Mouse (Mus musculus): Measurements from ENCODE around the gene Nod2. TPM values are rescaled to one million over a fixed set of nuclear protein-coding genes. Genes with fewer than 3 reads are reported as not detected.
A peak's percentile ranks its signal among the peaks of the same experiment; 100 is the strongest.

The Nod2 gene
- polyA plus RNA-seq, 1 experiment, result 1.4 TPM

GRCm38 (mm10) chr8:88677071-88677470 lies 30.0 kb downstream of the Nod2 start:
- H3K27ac ChIP-seq (ENCODE audit: insufficient read depth, low read depth, low read length), result no peak overlapping the region
- TF ChIP-seq POLR2A (IDR thresholded peaks at IDR 0.05; ENCODE audit: low read depth, low read length) (no peak), CTCF (conservative IDR thresholded peaks at IDR 0.05; ENCODE audit: insufficient read depth, insufficient read length, low read depth, low read length) (no peak)
- 76% methylated on average over 8 of the region's 8 CpGs for WGBS

GRCm38 (mm10) chr8:88680566-88680965 lies 33.5 kb downstream of the Nod2 start:
- Histone ChIP-seq H3K4me3 (ENCODE audit: insufficient read depth, low read depth, low read length) (no peak overlapping the region), H3K36me3 (ENCODE audit: control insufficient read depth, insufficient read depth, low read length) (no peaks in the 10 kb centered on the region), H3K4me1 (ENCODE audit: control insufficient read depth, insufficient read depth, low read length) (no peaks in the 10 kb centered on the region), H3K27me3 (replicated peaks; ENCODE audit: control insufficient read depth, insufficient read depth, low read length) (no peaks in the 10 kb centered on the region), H3K27ac (ENCODE audit: insufficient read depth, low read depth, low read length) (no peak overlapping the region)
- DNase-seq, result no peak
- no peak for TF ChIP-seq POLR2A (IDR thresholded peaks at IDR 0.05; ENCODE audit: low read depth, low read length)
- no peak for TF ChIP-seq CTCF (conservative IDR thresholded peaks at IDR 0.05; ENCODE audit: insufficient read depth, insufficient read length, low read depth, low read length)
- WGBS, result 88% methylated on average over 2 of the region's 2 CpGs

More at GRCm38 (mm10) chr8:88677071-88677470, 30.0 kb downstream of the Nod2 start:
- no peak for DNase-seq
- no peaks in the 10 kb centered on the region for H3K4me1 ChIP-seq (ENCODE audit: control insufficient read depth, insufficient read depth, low read length)
- no peak overlapping the region for H3K4me3 ChIP-seq (ENCODE audit: insufficient read depth, low read depth, low read length)
- no peaks in the 10 kb centered on the region for H3K27me3 ChIP-seq (replicated peaks; ENCODE audit: control insufficient read depth, insufficient read depth, low read length)
- no peaks in the 10 kb centered on the region for H3K36me3 ChIP-seq (ENCODE audit: control insufficient read depth, insufficient read depth, low read length)

DNA sequence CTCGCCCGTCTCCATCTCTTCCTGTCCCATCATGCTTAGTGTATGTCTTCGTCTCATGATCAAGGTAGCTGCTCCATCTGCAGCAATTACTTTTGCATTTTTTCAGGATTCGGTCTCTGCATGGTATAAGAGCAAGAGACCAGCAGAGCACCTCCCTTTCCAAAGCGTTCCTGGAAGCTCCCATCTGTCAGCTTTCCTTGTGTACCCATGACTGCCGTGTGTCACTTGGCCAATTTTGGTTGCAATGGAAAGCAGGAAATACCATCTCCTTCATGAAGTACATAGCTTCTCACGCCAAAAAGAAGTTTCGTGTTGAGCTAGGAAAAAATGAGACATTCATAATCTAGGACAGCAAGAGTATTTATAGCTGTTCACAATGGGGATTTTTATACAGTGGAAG lies 33.9 kb downstream of the Nod2 start:
- DNase-seq, result peak; percentile 24
- TF ChIP-seq POLR2A (IDR thresholded peaks at IDR 0.05; ENCODE audit: low read depth, low read length) (no peak), CTCF (conservative IDR thresholded peaks at IDR 0.05; ENCODE audit: insufficient read depth, insufficient read length, low read depth, low read length) (no peak)
- H3K27me3 ChIP-seq (replicated peaks; ENCODE audit: control insufficient read depth, insufficient read depth, low read length), result no peaks in the 10 kb centered on the region
- H3K27ac ChIP-seq (ENCODE audit: insufficient read depth, low read depth, low read length), result no peak overlapping the region
- no peaks in the 10 kb centered on the region for H3K4me1 ChIP-seq (ENCODE audit: control insufficient read depth, insufficient read depth, low read length)
- H3K36me3 ChIP-seq (ENCODE audit: control insufficient read depth, insufficient read depth, low read length), result no peaks in the 10 kb centered on the region
- H3K4me3 ChIP-seq (ENCODE audit: insufficient read depth, low read depth, low read length), result no peak overlapping the region
- whole genome bisulfite sequencing, result 81% methylated on average over 8 of the region's 8 CpGs

DNA sequence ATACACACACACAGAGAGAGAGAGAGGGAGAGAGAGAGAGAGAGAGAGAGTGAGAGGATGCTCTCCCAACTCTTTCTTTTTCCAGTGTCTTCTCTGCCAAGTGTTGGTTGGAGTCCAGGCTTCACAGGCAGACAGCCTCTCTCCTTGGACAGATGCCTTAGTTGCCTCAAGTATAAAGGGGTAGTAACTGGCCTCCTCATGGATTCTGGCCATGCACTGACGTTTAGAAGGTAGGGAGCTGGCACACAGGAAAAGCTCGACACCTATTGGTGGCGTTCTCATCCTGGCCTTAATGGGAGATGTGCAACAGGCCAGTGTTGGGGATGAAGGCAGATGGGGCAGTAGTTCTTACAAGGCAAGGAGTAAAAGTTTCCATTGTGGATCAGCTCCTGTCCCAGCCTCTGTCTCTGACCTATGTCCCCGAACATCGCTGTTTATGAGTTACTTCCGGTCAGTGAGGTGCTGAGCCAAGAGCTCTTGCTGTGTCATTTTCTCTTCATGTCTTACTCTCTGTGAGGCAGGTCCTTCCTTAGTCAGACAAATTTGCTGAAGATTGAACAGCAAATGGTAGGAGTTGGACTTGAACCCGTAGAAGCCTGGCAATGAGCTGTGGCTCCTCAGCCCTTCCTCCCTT lies 36.7 kb downstream of the Nod2 start:
- DNase-seq, result peak; percentile 42
- H3K4me3 ChIP-seq (ENCODE audit: insufficient read depth, low read depth, low read length), result no peak overlapping the region
- H3K27me3 ChIP-seq (replicated peaks; ENCODE audit: control insufficient read depth, insufficient read depth, low read length), result no peaks in the 10 kb centered on the region
- TF ChIP-seq POLR2A (IDR thresholded peaks at IDR 0.05; ENCODE audit: low read depth, low read length) (no peak), CTCF (conservative IDR thresholded peaks at IDR 0.05; ENCODE audit: insufficient read depth, insufficient read length, low read depth, low read length) (no peak)
- no peak overlapping the region for H3K27ac ChIP-seq (ENCODE audit: insufficient read depth, low read depth, low read length)
- H3K4me1 ChIP-seq (ENCODE audit: control insufficient read depth, insufficient read depth, low read length), result no peaks in the 10 kb centered on the region
- no peaks in the 10 kb centered on the region for H3K36me3 ChIP-seq (ENCODE audit: control insufficient read depth, insufficient read depth, low read length)
- WGBS, result 76% methylated on average over 7 of the region's 7 CpGs

DNA sequence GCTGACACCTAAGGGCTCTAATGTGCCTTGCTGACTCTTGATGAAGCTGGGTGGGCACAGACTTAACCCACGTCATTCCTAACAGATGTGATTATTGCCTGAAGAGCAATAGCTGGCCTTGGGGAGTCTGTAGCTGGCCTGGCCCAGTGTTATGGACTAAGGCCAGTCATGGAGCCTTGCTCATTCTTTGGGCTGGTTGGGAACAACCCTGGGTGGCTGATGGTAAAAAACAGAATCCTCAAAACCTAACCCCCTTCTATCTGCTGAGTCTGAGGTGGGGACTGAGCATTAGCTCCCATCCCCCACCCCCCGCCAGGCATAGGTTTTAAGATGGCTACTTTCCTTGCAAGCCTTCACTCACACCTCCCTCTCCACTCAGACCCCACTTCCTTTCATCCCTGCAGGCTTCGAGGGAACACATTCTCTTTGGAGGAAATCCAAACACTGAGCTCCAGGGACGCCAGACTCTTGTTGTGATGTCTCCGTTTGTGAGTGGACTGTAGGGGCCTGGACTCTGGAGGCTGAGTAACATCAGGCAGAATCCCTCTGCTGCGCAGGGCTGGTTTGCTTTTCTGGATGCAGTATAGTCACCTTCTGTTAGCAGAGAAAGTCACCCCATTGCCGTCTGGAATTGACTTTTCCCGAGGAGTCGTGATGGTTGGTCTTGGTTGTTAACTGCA lies 39.3 kb downstream of the Nod2 start:
- no peak for DNase-seq
- 75% methylated on average over 9 of the region's 9 CpGs for WGBS
- Histone ChIP-seq H3K4me1 (ENCODE audit: control insufficient read depth, insufficient read depth, low read length) (0 out of 2 replicates have a peak, but pooled peaks cover 2% of the 10 kb centered on the region), H3K36me3 (ENCODE audit: control insufficient read depth, insufficient read depth, low read length) (no peaks in the 10 kb centered on the region), H3K27me3 (replicated peaks; ENCODE audit: control insufficient read depth, insufficient read depth, low read length) (no peaks in the 10 kb centered on the region), H3K27ac (ENCODE audit: insufficient read depth, low read depth, low read length) (no peak overlapping the region), H3K4me3 (ENCODE audit: insufficient read depth, low read depth, low read length) (no peak overlapping the region)
- no peak for TF ChIP-seq CTCF (conservative IDR thresholded peaks at IDR 0.05; ENCODE audit: insufficient read depth, insufficient read length, low read depth, low read length)
- no peak for TF ChIP-seq POLR2A (IDR thresholded peaks at IDR 0.05; ENCODE audit: low read depth, low read length)

DNA sequence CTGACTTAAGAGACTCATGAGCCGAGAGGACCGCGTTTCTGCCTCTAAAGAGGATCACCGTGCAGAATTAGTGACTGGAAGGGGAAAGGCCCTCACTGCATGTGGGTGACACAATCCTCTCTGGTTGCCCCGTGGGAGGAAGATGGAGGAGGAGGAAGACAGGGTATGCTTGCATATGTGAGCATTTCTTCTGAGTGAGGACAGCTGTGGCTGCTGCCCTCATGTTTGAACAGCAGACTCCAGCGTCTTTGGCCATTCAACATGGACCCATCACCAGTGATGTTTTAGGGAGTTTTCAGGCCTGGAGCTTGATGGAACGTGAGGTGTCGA lies 39.8 kb downstream of the Nod2 start:
- no peak overlapping the region for H3K27ac ChIP-seq (ENCODE audit: insufficient read depth, low read depth, low read length)
- H3K36me3 ChIP-seq (ENCODE audit: control insufficient read depth, insufficient read depth, low read length), result no peaks in the 10 kb centered on the region
- TF ChIP-seq CTCF (conservative IDR thresholded peaks at IDR 0.05; ENCODE audit: insufficient read depth, insufficient read length, low read depth, low read length) (no peak), POLR2A (IDR thresholded peaks at IDR 0.05; ENCODE audit: low read depth, low read length) (no peak)
- no peak for DNase-seq
- H3K4me1 ChIP-seq (ENCODE audit: control insufficient read depth, insufficient read depth, low read length), result 0 out of 2 replicates have a peak, but pooled peaks cover 4% of the 10 kb centered on the region
- WGBS, result 82% methylated on average over 8 of the region's 8 CpGs
- H3K4me3 ChIP-seq (ENCODE audit: insufficient read depth, low read depth, low read length), result no peak overlapping the region
- H3K27me3 ChIP-seq (replicated peaks; ENCODE audit: control insufficient read depth, insufficient read depth, low read length), result no peaks in the 10 kb centered on the region

DNA sequence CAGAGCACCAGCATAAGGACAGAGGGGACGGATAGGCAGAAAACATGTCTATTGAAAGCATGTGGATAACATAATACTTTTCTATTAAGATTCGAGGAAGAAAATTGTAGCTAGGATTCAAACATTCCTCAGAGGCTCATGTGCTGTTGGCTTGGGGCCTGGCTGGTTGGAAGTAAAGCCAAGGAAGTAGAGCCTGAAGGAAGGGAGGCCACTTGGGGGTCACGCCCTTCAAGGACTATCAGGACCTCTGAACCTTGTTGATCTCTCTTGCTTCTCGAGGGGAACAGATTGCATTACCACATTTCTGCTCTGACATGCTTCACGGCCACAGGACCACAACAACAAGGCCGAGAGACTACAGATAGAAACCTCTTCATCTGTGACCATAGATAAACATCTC lies 42.0 kb downstream of the Nod2 start:
- Histone ChIP-seq H3K4me3 (ENCODE audit: insufficient read depth, low read depth, low read length) (no peak overlapping the region), H3K27me3 (replicated peaks; ENCODE audit: control insufficient read depth, insufficient read depth, low read length) (no peaks in the 10 kb centered on the region), H3K4me1 (ENCODE audit: control insufficient read depth, insufficient read depth, low read length) (0 out of 2 replicates have a peak, but pooled peaks cover 4% of the 10 kb centered on the region), H3K36me3 (ENCODE audit: control insufficient read depth, insufficient read depth, low read length) (no peaks in the 10 kb centered on the region), H3K27ac (ENCODE audit: insufficient read depth, low read depth, low read length) (no peak overlapping the region)
- WGBS, result 61% methylated on average over 6 of the region's 6 CpGs
- TF ChIP-seq CTCF (conservative IDR thresholded peaks at IDR 0.05; ENCODE audit: insufficient read depth, insufficient read length, low read depth, low read length), result no peak
- no peak for TF ChIP-seq POLR2A (IDR thresholded peaks at IDR 0.05; ENCODE audit: low read depth, low read length)
- DNase-seq, result peak; percentile 65

All from kidney, adult 2 months (tissue).